Mouse (Mus musculus): Measurements from ENCODE around the gene Adgrb3.
A peak's percentile ranks its signal among the peaks of the same experiment; 100 is the strongest.

The Adgrb3 gene

GRCm38 (mm10) chr1:25088010-25088719, 741.3 kb downstream of the Adgrb3 start:
- no peaks in the 10 kb centered on the region for H3K27me3 ChIP-seq (ENCODE audit: insufficient read depth, low read length)
- H3K4me1 ChIP-seq (replicated peaks; ENCODE audit: low read depth, low read length), result no peaks in the 10 kb centered on the region
- H3K9me3 ChIP-seq (ENCODE audit: low read length), result no peaks in the 10 kb centered on the region
- H3K4me3 ChIP-seq (replicated peaks; ENCODE audit: low read length), result no peak overlapping the region
- TF ChIP-seq CTCF (conservative IDR thresholded peaks at IDR 0.05; ENCODE audit: low read length), result no peak
- TF ChIP-seq NANOG (IDR thresholded peaks at IDR 0.05; ENCODE audit: borderline replicate concordance, low read length), result no peak
- TF ChIP-seq POU5F1 (IDR thresholded peaks at IDR 0.05; ENCODE audit: borderline replicate concordance, low read length), result no peak
- H3K36me3 ChIP-seq (ENCODE audit: insufficient read depth, low read length), result no peaks in the 10 kb centered on the region

- TF ChIP-seq CTCF (conservative IDR thresholded peaks at IDR 0.05; ENCODE audit: low read length) (no peak), POU5F1 (IDR thresholded peaks at IDR 0.05; ENCODE audit: borderline replicate concordance, low read length) (no peak), NANOG (IDR thresholded peaks at IDR 0.05; ENCODE audit: borderline replicate concordance, low read length) (no peak)
- Histone ChIP-seq H3K4me1 (replicated peaks; ENCODE audit: low read depth, low read length) (no peaks in the 10 kb centered on the region), H3K9me3 (ENCODE audit: low read length) (no peaks in the 10 kb centered on the region), H3K27me3 (ENCODE audit: insufficient read depth, low read length) (no peaks in the 10 kb centered on the region), H3K4me3 (replicated peaks; ENCODE audit: low read length) (no peak overlapping the region), H3K36me3 (ENCODE audit: insufficient read depth, low read length) (no peaks in the 10 kb centered on the region)
Measured at GRCm38 (mm10) chr1:25085616-25086372, 743.7 kb downstream of the Adgrb3 start.

- no peak for TF ChIP-seq CTCF (conservative IDR thresholded peaks at IDR 0.05; ENCODE audit: low read length)
- TF ChIP-seq POU5F1 (IDR thresholded peaks at IDR 0.05; ENCODE audit: borderline replicate concordance, low read length), result no peak
- TF ChIP-seq NANOG (IDR thresholded peaks at IDR 0.05; ENCODE audit: borderline replicate concordance, low read length), result no peak
- H3K36me3 ChIP-seq (ENCODE audit: insufficient read depth, low read length), result no peaks in the 10 kb centered on the region
- no peaks in the 10 kb centered on the region for H3K27me3 ChIP-seq (ENCODE audit: insufficient read depth, low read length)
- H3K9me3 ChIP-seq (ENCODE audit: low read length), result no peaks in the 10 kb centered on the region
- H3K4me3 ChIP-seq (replicated peaks; ENCODE audit: low read length), result no peak overlapping the region
- H3K4me1 ChIP-seq (replicated peaks; ENCODE audit: low read depth, low read length), result no peaks in the 10 kb centered on the region
Measured at GRCm38 (mm10) chr1:25082377-25082776, 747.1 kb downstream of the Adgrb3 start.

- Histone ChIP-seq H3K27me3 (ENCODE audit: insufficient read depth, low read length) (no peaks in the 10 kb centered on the region), H3K4me3 (replicated peaks; ENCODE audit: low read length) (no peak overlapping the region), H3K36me3 (ENCODE audit: insufficient read depth, low read length) (no peaks in the 10 kb centered on the region), H3K4me1 (replicated peaks; ENCODE audit: low read depth, low read length) (no peaks in the 10 kb centered on the region), H3K9me3 (ENCODE audit: low read length) (no peaks in the 10 kb centered on the region)
- TF ChIP-seq POU5F1 (IDR thresholded peaks at IDR 0.05; ENCODE audit: borderline replicate concordance, low read length), result no peak
- no peak for TF ChIP-seq NANOG (IDR thresholded peaks at IDR 0.05; ENCODE audit: borderline replicate concordance, low read length)
- TF ChIP-seq CTCF (conservative IDR thresholded peaks at IDR 0.05; ENCODE audit: low read length), result no peak
Measured at GRCm38 (mm10) chr1:25081265-25081849, 748.1 kb downstream of the Adgrb3 start.

DNA sequence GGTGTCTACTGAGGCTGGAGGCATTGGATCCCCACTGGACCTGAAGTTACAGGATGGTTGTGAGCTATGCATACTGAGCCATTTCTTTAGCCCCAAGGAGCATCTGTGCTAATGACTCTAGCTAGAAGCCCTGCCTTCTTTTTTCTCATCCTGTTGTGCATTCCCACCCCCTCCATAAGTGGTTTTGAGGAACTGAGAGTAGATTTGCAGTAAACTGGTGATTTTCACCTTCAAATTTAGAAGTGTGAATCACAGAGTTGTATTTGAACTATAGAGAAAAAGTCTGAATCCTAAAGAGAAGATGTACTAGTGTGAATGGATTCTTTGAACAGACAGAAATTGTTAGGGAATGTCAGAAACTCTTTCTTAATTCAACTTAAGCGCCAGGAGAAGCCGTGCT, 750.1 kb downstream of the Adgrb3 start:
- Histone ChIP-seq H3K9me3 (ENCODE audit: low read length) (no peaks in the 10 kb centered on the region), H3K4me3 (replicated peaks; ENCODE audit: low read length) (no peak overlapping the region), H3K36me3 (ENCODE audit: insufficient read depth, low read length) (no peaks in the 10 kb centered on the region), H3K4me1 (replicated peaks; ENCODE audit: low read depth, low read length) (no peaks in the 10 kb centered on the region), H3K27me3 (ENCODE audit: insufficient read depth, low read length) (no peaks in the 10 kb centered on the region)
- TF ChIP-seq POU5F1 (IDR thresholded peaks at IDR 0.05; ENCODE audit: borderline replicate concordance, low read length) (no peak), NANOG (IDR thresholded peaks at IDR 0.05; ENCODE audit: borderline replicate concordance, low read length) (no peak), CTCF (conservative IDR thresholded peaks at IDR 0.05; ENCODE audit: low read length) (no peak)

DNA sequence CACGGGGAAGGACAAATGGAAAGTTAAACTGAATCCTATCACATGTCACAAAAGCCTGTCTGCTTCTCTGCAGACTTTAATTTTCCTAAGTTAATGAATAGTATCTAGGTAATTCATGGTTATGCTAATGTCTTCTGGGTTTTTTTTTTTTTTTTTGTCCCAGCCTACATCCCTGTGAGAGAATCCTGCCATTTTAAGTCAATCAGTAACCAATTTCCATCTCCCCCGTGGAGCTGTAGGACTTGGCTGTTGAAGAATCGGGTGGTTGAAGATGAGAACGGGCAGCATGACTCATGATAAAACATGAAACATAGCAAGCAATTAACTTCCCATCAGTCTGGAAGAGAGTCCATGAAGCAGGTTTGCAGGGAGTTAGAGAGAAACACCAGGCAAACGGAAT, 753.6 kb downstream of the Adgrb3 start:
- Histone ChIP-seq H3K4me3 (replicated peaks; ENCODE audit: low read length) (no peak overlapping the region), H3K9me3 (ENCODE audit: low read length) (no peaks in the 10 kb centered on the region), H3K4me1 (replicated peaks; ENCODE audit: low read depth, low read length) (no peaks in the 10 kb centered on the region), H3K27me3 (ENCODE audit: insufficient read depth, low read length) (no peaks in the 10 kb centered on the region), H3K36me3 (ENCODE audit: insufficient read depth, low read length) (no peaks in the 10 kb centered on the region)
- TF ChIP-seq CTCF (conservative IDR thresholded peaks at IDR 0.05; ENCODE audit: low read length), result no peak
- TF ChIP-seq POU5F1 (IDR thresholded peaks at IDR 0.05; ENCODE audit: borderline replicate concordance, low read length), result no peak
- TF ChIP-seq NANOG (IDR thresholded peaks at IDR 0.05; ENCODE audit: borderline replicate concordance, low read length), result no peak

DNA sequence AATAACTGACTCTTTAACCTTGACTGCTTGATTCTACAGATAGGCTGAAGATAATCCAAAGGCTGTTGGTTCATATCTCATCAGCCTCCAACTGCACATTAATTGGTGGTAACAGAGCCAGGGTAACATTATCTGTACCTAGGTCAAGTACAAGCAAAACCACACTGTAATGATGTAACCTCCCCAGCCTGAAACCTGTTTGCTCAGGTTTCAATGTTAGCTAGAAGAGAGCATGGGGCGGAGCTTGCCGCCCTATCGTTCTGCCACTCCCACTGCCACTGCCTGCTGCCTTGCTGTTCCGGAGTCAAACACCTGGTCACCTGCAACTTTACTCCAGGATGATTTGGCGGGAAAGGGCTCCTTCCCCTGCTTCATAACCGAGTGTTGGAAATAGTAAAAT, 765.5 kb downstream of the Adgrb3 start:
- Histone ChIP-seq H3K4me3 (replicated peaks; ENCODE audit: low read length) (0 out of 2 replicates have a peak overlapping the region, but pooled peaks have one; percentile 23), H3K27me3 (ENCODE audit: insufficient read depth, low read length) (0 out of 2 replicates have a peak, but pooled peaks cover 4% of the 10 kb centered on the region), H3K4me1 (replicated peaks; ENCODE audit: low read depth, low read length) (peaks cover 10% of the 10 kb centered on the region; the same call in 1 of the 2 replicates), H3K9me3 (ENCODE audit: low read length) (no peaks in the 10 kb centered on the region), H3K36me3 (ENCODE audit: insufficient read depth, low read length) (no peaks in the 10 kb centered on the region)
- TF ChIP-seq POU5F1 (IDR thresholded peaks at IDR 0.05; ENCODE audit: borderline replicate concordance, low read length) (no peak), CTCF (conservative IDR thresholded peaks at IDR 0.05; ENCODE audit: low read length) (no peak), NANOG (IDR thresholded peaks at IDR 0.05; ENCODE audit: borderline replicate concordance, low read length) (no peak)

DNA sequence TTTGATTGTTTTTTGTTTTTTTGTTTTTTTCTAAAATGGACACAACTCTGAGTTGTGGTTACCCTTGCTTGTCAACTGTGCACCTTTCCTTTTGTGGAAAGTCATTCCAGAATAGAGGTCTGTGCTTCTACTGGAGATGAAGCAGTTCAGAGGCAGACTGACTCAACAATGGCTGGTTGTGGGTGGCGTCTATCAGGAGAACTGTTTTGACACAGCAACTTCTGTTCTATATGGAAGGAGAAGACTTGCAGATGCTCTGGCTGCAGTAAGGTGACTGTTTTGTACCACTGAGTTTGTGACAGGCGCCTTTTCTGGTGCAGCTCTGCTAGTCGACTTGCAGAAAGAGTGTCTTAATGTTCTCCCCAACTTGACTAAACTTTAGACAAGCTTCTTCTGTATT, 768.6 kb downstream of the Adgrb3 start:
- Histone ChIP-seq H3K4me3 (replicated peaks; ENCODE audit: low read length) (no peak overlapping the region), H3K36me3 (ENCODE audit: insufficient read depth, low read length) (no peaks in the 10 kb centered on the region), H3K4me1 (replicated peaks; ENCODE audit: low read depth, low read length) (peaks cover 7% of the 10 kb centered on the region; the same call in 1 of the 2 replicates), H3K27me3 (ENCODE audit: insufficient read depth, low read length) (0 out of 2 replicates have a peak, but pooled peaks cover 4% of the 10 kb centered on the region), H3K9me3 (ENCODE audit: low read length) (no peaks in the 10 kb centered on the region)
- no peak for TF ChIP-seq POU5F1 (IDR thresholded peaks at IDR 0.05; ENCODE audit: borderline replicate concordance, low read length)
- TF ChIP-seq NANOG (IDR thresholded peaks at IDR 0.05; ENCODE audit: borderline replicate concordance, low read length), result no peak
- no peak for TF ChIP-seq CTCF (conservative IDR thresholded peaks at IDR 0.05; ENCODE audit: low read length)

Data from E14TG2a.4 (cell line).